Mouse (Mus musculus) lung, postnatal 14 days (tissue): ENCODE results near the gene Ddias.
"Not testable (repeated sequence)": the region's sequence is repeated elsewhere in the genome, so short reads cannot be mapped to it uniquely, and the experiment has no call there.

Experiments
- DNase-seq: peaks from one replicate; pipeline ENCODE4 v3.0.0; 2021

Gene Ddias

DNA sequence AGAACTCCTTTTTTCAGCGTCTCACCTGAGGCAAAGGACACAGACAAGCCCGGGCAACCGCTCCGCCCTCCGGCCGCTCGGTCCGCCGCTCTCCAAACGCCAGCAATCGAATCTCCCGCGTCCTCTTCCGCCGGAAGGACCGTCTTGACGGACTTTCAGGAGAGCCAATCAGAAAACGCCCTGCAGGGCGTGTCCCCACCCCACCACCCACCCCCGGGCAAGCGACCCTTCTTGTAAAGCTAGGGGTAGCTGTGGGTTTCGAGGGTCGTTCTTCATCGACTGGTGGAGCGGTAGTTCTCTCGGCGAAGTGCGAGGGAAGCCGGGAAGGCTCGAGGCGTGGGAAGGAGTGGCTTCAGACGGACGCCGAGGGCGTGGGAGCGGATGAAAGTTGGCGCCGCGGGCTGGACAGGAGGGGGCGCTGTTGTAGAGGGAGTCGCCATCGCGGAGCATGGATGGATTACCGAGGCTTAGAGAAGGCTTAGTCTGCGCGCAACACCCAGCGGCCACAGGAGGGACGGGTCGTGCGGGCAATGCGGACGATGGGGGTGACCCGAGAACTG, at the start of gene Ddias, which contains the start of gene Prcp:
Gene Ddias, minus strand, starts transcription at position 132 of the 560 bp plus-strand sequence.
Gene Prcp, plus strand, starts transcription at position 355 of the 560 bp plus-strand sequence.
- DNase-seq: peak; percentile 97

DNA sequence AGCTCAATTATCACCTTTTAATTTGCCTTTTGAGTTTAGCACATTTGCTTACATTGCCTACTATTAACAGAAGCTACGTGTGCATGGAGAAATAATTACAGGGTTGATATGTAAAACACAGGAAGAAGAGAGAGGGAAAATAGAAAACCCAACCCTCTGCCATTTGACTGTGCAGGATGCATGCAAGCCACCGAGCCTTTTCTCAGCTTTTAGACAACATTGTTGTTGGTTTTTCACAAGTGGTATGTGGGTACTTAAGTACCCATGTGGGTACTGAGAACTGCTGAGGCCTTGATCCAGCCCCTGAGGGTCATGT, 46.8 kb upstream of the Ddias start:
- no peak for DNase-seq

DNA sequence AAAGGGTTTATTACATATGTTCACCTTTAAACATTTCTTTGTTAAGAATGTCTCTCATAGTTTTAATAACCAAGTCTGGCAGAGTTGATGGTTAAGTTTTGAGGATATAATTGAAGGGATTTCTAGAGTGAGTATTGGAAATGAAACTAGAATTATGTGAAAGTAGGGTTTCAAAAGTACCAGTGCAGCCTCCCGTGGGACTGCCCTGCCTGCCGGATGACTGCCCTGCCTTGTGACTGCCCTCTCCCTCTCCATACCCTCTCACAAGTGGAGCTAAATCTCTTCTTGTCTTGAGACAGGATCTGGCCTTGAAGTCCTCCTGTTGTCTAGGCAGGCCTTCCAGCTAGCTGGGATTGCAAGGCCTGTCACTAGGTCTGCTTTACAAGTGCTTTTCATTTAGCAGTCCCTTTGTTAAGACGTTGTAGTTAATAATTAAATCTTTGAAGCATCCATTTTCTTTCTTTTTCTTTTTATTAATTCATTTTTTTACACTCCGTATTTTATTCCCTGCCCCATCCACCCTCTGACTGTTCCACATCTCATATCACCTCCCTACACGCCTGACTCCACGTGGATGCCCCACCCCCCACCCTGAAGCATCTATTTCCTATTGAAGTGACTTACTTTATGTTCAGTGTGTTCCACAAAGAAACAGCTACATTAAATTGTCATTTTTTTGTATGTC, 46.3 kb upstream of the Ddias start:
- DNase-seq: no peak

DNA sequence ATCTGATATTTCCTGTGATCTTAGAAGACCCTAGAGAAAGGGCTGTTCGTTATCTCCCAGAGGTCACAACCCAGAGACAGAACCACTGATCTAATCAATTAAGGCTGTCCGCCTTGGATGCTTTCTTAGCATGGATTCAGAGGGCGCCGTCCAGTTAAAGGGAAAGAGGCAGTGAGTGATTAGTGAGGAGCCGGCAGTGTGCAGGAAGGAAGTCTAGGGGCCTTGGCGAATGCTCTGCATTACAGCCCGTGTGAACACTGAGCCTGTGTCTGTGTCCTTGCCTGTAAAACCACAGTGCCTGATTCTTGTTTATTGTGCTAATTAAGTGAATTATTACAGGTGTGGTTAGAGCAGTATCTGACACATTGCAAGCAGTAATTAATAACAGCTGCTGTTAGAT, 30.2 kb upstream of the Ddias start:
- not testable (repeated sequence) for DNase-seq

DNA sequence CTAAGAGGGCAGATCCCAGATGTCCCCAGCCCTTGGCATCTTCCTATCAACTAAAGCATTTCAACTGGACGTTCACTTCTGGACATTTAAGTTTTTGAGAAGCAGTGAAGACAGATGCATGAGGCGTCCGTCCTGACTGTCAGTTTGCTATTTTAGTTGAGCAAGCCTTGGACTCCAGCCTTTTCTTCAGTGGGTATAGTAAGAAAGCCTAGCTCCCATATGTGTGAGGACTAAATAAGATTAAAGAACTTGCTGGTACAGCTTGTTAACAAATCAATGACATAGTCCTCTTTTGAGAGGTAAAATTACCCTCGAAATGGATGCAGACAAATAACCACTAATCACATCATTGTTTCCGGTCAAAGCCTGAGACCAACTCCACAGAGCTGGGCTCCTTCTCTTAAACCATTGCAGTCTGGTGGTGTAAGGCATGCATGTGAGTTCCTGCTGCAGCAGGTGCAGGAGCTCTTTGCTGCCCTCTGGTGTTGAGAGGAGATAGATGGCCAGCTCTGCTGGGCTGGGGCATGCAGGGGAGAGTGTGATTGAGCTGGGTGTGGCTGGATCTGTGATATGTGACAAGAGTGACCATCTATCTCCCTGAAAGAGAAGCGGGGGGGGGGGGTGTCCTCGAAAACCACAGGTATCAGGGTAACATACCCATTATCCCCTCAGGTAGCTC, 29.5 kb upstream of the Ddias start:
- peak; percentile 84 for DNase-seq

DNA sequence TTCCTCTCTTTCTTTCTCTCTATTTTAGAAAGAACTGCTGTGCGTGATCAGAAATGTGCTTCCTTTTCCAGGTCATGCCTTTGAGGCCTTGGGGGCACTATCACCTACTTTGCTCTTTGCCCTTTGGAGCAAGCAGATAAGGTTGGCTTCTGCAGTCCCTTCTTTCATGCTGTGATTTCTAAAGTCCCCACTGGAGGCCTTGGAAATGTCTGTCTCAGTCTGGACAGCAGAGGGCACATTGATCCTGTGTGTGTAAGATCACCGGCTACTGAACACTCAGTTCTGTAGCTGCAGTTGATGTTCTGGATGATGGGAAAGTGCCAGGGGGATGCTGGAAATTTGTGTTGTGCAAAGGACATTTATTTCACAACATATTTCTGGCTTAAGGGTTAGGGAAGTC, 23.0 kb upstream of the Ddias start:
- peak; percentile 19 for DNase-seq

DNA sequence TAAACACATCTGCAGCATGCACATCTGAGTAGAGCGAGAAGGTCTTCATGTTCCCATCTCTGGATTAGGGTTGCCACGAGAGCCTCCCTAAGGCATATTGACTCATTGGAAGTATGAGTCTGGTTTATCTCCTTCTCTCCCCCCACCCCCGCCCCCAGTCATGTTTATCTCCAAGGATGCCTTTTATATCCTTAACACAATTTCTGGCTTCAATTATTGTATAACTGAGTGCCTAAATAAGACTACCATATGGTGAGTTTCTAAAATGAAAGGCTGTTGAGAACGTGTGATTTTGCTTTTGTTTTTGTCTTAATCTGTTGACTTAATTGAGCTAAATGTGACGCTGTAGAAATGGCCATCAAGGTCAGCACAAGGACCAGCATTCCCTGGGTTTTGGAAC, 22.0 kb upstream of the Ddias start:
- DNase-seq: no peak

DNA sequence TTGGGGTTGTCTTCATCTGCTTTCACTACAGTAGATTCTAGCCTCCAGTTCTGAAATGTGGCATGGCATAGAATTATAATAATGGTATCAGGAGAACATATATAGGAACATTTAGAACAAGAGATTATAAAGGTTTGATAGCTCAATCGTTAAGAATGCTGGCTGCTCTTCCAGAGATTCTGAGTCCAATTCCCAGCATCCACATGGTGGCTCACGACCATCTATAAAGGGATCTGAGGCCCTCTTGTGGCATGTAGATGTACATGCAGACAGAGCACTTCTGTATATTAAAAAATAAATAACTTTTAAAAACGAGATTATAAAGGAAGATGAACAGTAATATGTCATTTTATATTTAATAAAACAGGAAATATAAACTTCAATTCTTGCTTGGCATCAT, 19.4 kb upstream of the Ddias start:
- no peak for DNase-seq

DNA sequence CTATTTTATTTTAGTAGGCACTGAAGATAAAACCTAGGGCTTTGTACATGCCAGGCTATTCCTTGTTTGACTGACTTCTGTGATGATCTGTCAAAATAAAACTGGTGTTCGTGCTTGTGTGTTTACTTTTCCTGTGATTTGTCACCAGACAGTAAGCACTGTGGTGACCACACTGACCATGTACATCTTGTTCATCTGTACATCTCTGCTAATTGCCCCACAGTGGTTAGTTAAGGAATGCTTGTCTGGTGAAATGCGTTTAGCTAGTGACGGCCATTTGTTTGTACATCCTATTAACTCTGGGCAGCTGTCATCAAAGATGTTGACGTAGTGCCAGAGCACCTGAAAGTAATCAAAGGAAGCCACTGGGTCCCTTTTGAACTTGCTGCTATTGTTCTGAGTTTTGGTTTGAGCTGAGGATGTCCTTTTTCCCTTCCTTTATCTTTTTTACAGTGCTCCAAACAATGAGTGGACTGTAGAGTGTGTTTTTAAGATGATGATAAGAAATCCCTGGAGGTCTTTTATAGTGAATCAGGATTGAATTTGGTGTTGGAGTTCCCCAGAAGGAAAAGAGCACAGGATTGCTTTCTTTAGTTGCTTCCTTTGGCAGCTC, 16.7 kb upstream of the Ddias start:
- peak; percentile 5 for DNase-seq

DNA sequence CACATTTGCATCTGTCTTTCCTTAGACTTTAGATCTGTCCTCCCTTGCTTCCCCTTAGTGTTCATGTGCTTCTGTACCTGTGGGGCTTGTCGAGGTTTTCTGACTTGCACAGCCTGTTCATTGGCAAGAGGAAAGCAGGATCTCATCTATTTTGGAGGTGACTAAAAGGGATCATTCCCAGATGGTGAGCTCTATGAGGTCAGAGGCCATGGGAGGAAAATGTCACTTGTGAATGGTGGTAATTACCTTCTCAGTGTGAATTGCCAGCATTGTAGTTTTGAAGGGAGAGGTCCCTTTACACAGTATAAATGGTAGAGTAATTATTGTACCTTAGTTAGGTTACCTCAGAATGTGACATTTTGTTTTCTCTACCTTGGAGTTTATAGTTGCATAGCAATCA, 16.2 kb upstream of the Ddias start:
- no peak for DNase-seq

DNA sequence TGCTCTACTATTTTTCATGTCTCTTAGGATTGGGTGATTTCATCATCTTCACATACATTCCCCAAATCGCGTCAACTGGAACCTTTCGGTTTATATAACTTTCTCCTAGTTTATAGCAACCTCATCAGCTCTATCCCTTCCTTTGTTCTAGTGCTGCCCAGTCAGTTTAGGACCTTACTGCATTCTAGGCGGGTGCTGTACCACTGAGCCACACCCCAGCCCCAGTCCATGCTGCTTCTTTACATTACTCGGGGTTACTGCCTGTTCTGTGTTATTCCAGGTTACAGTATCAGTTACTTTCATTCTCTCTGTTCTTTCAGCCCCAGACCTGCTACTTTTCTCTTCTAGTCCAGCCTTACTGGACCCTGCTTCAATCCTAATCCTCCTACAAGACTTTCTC, 13.2 kb upstream of the Ddias start:
- no peak for DNase-seq

DNA sequence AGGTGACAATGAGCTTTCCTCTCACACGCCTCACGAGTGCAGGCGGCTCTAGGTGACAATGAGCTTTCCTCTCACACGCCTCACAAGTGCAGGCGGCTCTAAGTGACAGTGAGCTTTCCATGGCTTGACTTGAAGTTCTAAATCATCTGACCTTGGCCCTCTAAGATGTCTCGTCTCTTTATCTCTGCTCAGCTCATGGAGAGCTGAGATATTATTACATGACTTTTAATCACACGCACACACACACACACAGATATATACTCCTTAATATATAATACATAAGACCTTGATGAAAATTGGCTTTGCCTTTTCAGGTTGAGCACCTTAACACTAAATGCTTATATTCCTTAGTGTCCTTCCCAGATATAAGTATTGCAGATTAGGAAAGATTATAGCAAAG, 12.8 kb upstream of the Ddias start:
- no peak for DNase-seq

DNA sequence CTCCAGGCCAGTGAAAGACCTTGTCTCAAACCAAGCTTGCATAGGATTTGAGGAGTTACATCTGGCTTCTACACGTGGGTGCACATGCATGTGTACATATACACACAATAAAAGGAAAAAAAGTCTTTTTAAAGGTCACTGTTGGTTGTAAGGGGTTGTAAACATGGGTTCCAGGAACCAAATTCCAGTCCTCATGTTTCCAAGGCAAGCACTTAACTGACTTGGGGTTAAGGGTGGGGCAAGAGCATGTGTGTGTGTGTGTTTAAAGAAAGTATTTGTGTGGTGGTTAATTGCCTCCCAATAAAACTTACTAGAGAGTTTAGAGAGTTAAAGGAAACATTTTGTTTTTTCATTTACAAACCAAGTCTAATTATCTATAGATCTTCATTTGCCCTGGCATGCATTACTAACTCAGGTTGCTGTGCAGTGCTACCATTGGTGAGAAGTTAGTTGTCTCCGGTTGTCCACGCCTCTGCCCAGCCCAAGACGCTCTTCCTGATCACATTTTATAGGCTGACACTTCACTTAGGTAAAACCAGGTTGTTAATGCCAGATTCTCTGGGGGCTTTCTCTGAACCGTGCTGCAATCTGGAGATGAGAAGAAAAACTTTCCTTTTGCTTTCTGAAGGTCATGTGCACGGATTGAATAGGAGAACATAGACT, 11.1 kb upstream of the Ddias start:
- DNase-seq: no peak

DNA sequence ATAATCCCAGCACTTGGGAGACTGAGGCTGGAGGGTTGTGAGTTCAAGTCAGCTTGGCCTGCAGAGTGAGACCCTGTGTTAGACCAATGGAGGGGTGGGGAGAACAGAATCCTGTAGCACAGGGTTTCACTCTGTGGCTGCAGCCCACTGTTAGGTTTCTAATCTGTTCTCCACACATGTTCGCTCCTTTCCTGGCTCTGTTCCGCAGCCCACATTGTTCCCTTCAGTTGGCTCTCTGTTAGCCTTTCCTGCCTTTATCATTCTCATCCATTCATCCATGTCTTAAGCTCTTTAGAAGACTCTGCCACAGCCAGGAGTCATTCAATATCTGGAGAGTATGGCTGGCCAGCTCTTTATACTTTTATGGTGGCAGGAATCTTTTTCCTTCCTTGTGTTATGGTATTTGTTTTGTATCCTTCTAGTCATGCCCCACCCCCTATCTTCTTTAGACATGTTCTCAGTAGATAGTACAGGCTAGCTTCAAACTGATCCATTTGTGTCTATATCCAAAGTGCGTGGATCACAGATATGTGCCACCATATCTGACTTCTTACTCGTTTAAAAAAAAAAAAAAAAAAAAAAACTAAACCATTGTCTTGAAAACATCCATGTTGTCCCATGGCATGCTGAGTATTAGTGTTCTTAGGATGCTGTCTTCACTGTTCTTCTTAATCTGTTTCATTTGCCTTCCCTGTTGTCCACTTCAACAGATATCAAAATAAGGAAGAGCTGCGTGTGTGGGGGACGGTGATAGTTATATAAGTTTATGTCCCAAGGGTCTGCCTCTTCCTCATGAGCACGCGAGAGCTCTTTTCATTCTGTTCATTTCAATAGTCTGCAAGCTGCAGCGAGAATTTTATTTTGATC, 10.0 kb upstream of the Ddias start:
- DNase-seq: peak; percentile 24

DNA sequence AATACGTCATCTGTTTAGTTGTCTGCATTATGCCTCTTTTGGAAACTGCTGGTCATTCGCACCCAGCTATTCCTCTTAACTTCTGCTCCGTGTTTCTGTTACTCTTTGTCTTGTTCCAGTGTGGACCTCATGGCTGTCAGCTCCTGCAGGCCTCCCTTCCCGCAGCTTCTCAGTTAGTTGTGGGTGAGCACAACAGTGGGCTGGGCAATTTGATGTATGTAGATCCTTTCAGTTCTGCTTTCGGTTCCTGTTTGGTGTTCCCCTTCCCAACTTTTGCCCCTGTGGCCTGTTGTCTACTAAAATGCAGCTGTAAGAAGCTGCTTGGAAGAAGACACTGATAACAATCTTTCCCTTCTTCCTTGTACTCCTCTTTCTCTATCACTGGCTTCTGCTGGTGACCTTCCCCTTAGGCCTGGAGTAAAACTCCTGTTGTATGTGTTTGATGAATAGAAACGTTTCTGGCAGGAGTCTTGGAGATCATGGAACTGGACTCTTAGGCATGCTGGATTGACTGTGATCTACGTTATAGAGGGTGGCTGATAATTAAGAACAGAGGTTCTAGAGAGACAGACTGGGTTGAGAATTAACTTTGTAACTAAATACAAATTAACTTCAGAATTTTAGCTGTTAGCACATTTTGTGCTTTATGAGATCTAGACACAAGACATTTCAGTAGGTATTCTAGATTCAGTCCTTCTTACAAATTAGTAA, 4.7 kb upstream of the Ddias start:
- DNase-seq: peak; percentile 9

DNA sequence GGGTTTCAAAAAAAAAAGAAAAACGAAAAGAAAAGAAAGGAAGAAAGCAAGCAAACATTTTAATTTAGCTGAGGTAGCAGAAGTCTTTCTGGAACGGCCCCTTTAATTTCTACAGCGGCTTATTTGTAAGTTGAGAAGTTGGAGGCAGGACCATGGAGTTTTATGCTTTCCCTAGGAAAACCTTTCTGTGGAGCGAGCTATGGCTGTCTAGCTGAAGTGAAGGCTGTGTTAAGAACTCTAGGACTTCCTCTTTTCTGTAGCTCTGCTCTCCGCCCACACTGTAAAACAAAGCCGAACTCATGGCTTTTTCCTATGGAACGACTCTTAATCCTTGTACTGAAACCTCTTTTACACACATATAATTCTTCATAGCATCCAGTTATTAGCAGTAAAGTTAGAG, 2.5 kb upstream of the Ddias start:
- peak; percentile 5 for DNase-seq

DNA sequence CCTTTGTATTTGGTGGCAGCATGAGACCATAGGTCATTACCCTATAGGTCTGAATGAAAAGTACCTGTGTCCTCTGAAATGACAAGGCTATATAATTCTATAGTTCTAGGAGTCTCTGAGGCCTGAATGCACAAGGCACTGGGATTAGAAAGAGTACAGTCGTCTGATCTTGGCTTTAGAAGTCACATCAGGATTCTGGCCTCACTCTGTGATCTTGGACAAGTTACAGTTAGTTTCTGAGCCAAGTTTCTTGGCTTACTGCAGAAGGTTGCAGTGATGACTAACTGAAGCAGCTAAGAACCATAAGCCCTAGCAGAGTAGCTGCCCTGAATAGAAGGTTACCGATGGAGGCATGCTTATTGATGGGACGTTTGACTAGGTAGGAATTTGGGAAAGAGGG, 2.0 kb upstream of the Ddias start:
- DNase-seq: peak; percentile 5

DNA sequence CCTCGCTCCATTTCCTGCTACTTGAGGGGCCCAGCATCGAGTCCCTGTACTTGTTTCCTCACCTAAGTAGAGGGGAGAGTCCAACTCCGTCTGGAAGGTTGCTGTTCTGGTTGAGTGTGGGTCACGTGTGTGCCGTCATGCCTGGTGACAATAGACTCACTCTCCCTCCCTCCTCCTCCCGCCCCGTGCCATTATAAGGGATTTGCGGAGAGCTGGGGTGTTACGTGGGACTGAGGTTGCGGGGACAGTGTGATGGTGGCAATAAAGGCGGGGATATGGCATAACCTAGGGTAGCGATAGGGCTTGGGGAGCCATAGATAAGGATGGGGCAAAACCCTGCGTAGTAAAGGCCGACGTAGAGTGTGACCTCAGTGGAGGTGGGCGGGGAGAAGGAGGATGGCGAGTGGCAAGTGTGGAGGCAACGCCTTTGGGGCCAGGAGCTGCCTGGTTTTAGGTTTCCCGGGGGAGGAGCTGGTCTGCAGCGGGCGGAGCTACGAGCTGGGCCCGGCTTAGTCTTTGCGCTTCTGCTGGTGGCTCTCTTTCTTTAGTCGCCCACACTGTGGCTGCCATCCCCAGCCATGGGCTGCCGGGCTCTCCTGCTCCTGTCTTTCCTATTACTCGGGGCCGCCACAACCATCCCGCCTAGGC, 838 bp upstream of the Ddias start:
- DNase-seq: peak; percentile 88

DNA sequence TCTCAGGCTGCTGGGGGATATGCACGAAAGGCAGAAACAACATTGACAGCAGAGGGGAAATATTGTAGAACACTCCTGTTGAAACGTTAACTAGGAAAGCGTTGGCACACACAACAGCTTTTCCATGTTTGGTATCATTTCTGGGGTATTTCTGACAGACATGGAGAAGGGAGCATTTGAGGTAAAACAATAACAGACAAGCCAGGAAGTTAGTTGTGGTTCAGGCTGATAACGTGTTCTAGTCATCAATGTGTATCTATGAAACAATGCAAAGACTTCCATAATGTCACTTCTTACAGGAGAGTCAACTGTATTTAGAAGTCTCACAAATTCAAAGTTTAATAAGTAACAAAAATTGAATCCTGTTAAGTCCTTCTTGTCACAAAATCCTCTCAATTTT, 2.5 kb downstream of the Ddias start:
- DNase-seq: no peak

DNA sequence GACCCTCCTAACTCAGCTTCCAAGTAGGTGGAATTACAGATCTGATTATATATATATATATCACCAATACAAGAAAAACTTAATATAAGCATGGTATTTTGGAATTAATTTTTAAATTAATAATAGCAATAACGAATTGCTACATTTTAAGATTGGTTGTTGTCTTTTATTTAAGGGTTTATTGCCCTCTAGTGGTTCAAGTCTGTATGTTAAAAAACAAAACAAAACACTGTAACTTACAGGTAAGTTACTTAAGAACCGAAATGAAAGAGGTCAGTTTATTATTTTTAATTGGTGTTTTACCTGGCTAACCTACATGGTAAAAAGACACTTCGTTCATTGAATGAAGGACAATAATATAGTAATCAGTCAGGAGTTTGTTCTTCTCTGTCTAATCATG, 3.9 kb downstream of the Ddias start:
- no peak for DNase-seq

DNA sequence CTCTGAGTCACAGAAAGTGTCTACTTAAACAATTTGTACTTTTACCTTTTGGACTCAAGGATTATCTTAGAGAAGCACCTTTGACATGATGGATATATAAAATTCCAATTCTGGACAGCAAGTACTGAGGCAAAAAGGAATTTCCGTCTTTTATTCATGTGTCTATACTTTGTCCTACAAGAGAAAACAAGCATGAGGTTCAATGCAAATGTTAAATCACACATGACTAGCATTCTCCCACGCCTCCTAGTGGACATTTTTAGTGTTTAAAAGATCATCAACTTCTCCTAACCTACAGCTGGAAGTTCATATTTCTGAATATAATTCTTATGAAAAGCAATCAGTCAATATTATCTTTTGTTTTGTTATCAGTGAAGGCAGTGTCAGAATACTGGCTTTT, 7.5 kb downstream of the Ddias start:
- DNase-seq: peak; percentile 16
